Mouse (Mus musculus): ENCODE data around the gene 6330403K07Rik. TPM values are rescaled to one million over a fixed set of nuclear protein-coding genes. Genes with fewer than 3 reads are reported as not detected.

6330403K07Rik gene
- 100 to 1,000 TPM; 215 to 252 TPM for total RNA-seq (2021)
- long read RNA-seq, transcript 6330403K07Rik-201 (2 exons, 1,494 nt): major isoform, 141 of 142 reads
- long read RNA-seq, partial matches to known transcripts: 0 of 142 reads
- long read RNA-seq, other reads (novel, unspliced or antisense): 1 of 142 reads

GRCm38 (mm10) chr11:71033163-71033761 is at the start of gene 6330403K07Rik:
TSS of gene 6330403K07Rik (minus strand) at chr11:71033513.
- DNase-seq (ENCODE audit: low spot score in 2 of 2): peak; percentile 49 to 63

GRCm38 (mm10) chr11:71076342-71076741 is 43.0 kb upstream of the 6330403K07Rik start:
- no peak for DNase-seq (ENCODE audit: low spot score in 2 of 2)

GRCm38 (mm10) chr11:71052554-71052953 is 19.2 kb upstream of the 6330403K07Rik start:
- peak in 1 of 2 experiments; percentile 53 for DNase-seq (ENCODE audit: low spot score in 2 of 2)

- DNase-seq (ENCODE audit: low spot score in 2 of 2): no peak
Observed at GRCm38 (mm10) chr11:71039526-71040298, 6.4 kb upstream of the 6330403K07Rik start.

- peak; percentile 40 to 59 for DNase-seq (ENCODE audit: low spot score in 2 of 2)
Observed at GRCm38 (mm10) chr11:71032491-71033162, 686 bp downstream of the 6330403K07Rik start.

- no peak for DNase-seq (ENCODE audit: low spot score in 2 of 2)
Observed at GRCm38 (mm10) chr11:71032070-71032469, 1.2 kb downstream of the 6330403K07Rik start.

GRCm38 (mm10) chr11:71029403-71030118 is 3.8 kb downstream of the 6330403K07Rik start:
- no peak for DNase-seq (ENCODE audit: low spot score in 2 of 2)

- DNase-seq (ENCODE audit: low spot score in 2 of 2): no peak
Observed at GRCm38 (mm10) chr11:71028280-71028679, 5.0 kb downstream of the 6330403K07Rik start.

- peak; percentile 99 for DNase-seq (ENCODE audit: low spot score in 2 of 2)
Observed at GRCm38 (mm10) chr11:71019201-71020068, 13.9 kb downstream of the 6330403K07Rik start, which contains the start of the genes Mis12 and Derl2. TSS of gene Mis12 (plus strand) at chr11:71019611. TSS of gene Derl2 (minus strand) at chr11:71019841.

- no peak for DNase-seq (ENCODE audit: low spot score in 2 of 2)
Observed at GRCm38 (mm10) chr11:71018416-71019200, 14.7 kb downstream of the 6330403K07Rik start.

- DNase-seq (ENCODE audit: low spot score in 2 of 2): no peak
Observed at GRCm38 (mm10) chr11:71017051-71017450, 16.3 kb downstream of the 6330403K07Rik start.

GRCm38 (mm10) chr11:71012743-71013142 is 20.6 kb downstream of the 6330403K07Rik start:
- no peak for DNase-seq (ENCODE audit: low spot score in 2 of 2)

- DNase-seq (ENCODE audit: low spot score in 2 of 2): no peak
Observed at GRCm38 (mm10) chr11:71008321-71008720, 25.0 kb downstream of the 6330403K07Rik start.

- DNase-seq (ENCODE audit: low spot score in 2 of 2): no peak
Observed at GRCm38 (mm10) chr11:71007831-71008230, 25.5 kb downstream of the 6330403K07Rik start.

GRCm38 (mm10) chr11:71007026-71007425 is 26.3 kb downstream of the 6330403K07Rik start:
- DNase-seq (ENCODE audit: low spot score in 2 of 2): no peak

GRCm38 (mm10) chr11:71005046-71005445 is 28.3 kb downstream of the 6330403K07Rik start:
- no peak for DNase-seq (ENCODE audit: low spot score in 2 of 2)

GRCm38 (mm10) chr11:71004316-71004773 is 29.0 kb downstream of the 6330403K07Rik start, which contains the start of gene Dhx33:
TSS of gene Dhx33 (minus strand) at chr11:71004437.
- DNase-seq (ENCODE audit: low spot score in 2 of 2): peak; percentile 96 to 99

- no peak for DNase-seq (ENCODE audit: low spot score in 2 of 2)
Observed at GRCm38 (mm10) chr11:71003611-71004315, 29.6 kb downstream of the 6330403K07Rik start.

Data from layer of hippocampus, adult 18-20 months (tissue).